Mouse (Mus musculus): ENCODE results near the gene Trpm4.
A peak's percentile ranks its signal among the peaks of the same experiment; 100 is the strongest.

The Trpm4 gene

GRCm38 (mm10) chr7:45346905-45347304 is 13.3 kb upstream of the Trpm4 start:
- no peak for DNase-seq

DNA sequence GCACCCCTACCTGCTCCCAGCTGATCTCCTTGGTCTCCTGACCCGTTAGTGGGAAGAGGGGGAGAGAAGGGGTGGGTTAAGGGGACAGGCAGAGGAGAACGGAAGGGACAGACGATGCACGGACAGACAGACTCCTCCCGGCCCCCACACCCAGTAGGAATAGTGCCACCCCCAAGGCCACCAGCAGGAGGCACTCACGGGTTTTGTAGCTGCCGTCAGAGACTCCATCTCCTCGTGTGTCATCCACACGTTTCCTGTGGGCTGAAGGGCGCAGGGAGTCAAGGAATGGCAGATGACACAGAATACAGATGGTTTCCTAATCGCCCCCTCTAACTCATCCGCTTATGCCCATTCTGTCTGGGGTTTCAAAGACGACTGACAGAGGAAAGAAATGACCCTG is 10.0 kb upstream of the Trpm4 start:
- DNase-seq, result no peak

DNA sequence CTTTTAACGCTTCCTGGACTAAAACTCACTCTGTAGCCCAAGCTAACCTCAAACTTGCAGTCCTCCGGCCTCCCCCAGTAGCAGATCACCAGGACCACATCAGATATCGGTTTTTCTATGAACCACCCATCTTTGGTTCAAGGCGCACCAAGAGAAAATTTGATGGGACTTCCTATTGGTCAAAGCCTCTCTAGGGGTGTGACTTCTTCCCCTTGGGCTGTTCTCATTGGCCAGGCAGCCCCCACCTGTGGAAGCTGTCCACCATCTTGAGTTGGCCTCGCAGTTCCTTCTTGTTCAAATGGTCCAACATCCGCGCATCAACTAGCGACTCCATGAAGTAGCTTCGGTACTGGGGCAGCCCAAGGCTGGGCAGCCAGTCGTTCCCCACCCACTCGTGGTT is 8.5 kb upstream of the Trpm4 start:
- no peak for DNase-seq

DNA sequence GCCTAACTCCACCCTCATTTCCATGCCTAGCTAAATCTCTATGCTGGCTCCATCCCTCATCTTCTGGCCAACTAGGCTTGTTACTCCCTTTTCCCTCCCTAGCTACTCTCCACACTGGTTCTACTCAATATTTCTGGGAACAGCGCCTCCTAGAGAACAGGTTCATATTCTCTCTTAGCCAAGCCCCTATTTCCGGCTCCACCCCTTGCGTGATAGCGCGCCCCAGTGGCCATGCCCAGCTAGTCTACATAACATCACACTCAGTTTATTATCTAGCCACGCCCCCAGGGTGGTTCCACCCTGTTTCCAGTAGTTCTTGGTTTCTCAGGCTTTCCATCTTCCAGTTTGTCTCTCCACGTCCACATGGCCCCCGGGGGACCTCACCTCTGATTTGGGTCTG is 7.7 kb upstream of the Trpm4 start:
- peak; percentile 75 for DNase-seq

GRCm38 (mm10) chr7:45340669-45341068 is 7.1 kb upstream of the Trpm4 start:
- DNase-seq, result peak; percentile 65

GRCm38 (mm10) chr7:45340066-45340442 is 6.5 kb upstream of the Trpm4 start:
- no peak for DNase-seq

DNA sequence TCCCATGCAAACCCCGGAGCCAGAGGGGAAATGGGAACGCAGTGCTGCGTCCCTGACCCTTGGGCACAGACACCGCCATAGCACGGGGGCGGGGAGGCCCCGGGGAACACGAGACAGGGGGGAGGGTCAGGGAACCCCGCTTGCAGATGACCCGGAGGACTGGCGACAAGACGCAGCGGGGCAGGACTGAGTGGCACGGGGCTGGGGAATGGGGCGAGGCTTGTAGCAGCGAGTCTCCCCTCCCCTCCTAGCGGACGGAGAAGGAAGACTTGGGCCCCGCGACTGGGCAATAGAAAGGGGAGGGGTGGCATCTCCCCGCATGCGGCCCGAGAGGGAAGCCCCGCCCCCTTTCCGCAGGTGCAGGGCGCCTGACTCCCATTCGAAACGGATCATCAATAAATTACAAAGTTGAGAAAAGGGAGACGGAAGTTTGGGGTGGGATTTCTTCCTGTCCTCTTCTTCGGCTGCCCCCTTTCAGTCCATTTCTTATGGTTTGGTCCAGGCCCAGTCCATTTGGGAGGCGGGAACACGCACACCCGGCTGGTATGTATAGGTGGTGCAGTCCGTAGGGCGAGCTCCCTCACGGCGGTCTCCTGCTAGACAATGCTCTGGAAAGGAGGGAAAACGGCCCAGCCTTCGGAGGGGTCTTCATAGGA is 6.0 kb upstream of the Trpm4 start:
- peak; percentile 77 for DNase-seq

GRCm38 (mm10) chr7:45338161-45338911 is 4.8 kb upstream of the Trpm4 start:
- peak; percentile 69 for DNase-seq

GRCm38 (mm10) chr7:45337469-45337868 is 3.9 kb upstream of the Trpm4 start:
- no peak for DNase-seq

DNA sequence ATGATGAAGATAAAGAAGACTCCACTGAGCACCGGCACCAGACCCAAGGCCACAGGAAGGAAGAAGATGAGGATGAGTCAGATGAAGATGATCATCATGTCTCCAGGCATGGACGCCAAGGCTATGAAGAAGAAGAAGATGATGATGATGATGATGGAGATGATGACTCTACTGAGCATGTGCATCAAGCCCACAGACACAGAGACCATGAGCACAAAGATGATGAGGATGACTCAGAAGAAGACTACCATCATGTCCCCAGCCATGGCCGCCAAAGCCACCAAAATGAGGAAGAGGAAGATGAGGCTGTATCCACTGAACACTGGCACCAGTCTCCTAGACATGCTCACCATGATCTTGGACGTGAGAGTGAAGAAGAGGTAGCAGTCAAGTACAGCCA is 2.7 kb upstream of the Trpm4 start:
- no peak for DNase-seq

DNA sequence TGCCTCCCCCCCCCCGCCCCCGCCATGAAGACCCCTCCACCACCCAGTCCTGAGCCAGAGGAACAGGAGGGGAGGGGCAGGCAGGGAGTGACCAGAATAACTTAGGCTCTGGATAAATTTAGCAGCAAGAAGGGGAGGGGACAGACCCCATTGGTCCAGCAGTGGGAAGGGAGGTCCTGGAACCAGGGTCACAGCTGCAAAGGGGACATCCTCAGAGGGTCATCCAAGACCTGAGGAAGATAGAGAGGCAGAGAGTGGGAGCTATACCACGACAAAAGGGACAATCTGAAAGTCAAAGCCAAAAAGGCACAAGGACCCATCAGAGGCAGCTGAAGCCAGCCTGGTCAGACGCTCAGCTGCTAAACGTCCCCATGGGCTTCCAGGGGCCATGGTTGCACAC is 1.5 kb upstream of the Trpm4 start, which contains the start of gene Hrc:
Gene Hrc, plus strand, starts transcription at position 235 of the 400 bp plus-strand sequence.
- DNase-seq, result no peak

DNA sequence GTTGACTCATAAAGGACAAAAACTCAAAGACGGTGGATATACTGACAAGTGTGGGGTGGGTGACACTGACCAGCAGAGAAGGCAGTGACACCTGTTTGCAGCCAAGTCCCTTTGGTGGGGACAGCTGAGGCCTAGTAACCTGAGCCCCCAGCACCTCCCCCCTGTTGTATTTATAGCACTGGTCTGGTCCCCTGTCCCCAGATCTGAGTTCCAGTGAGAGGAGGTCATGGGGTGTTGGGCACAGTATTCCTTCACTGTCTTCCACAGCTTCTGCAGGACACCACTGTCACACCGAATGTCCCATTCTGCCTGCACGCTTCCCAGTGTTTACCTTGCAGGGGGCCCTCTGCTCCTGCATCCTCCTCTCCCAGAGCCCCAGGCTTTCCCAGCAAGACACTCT is 1.0 kb upstream of the Trpm4 start:
- DNase-seq, result no peak

GRCm38 (mm10) chr7:45332685-45333425 is 725 bp downstream of the Trpm4 start:
- DNase-seq, result peak; percentile 75

GRCm38 (mm10) chr7:45331502-45331901 is 2.1 kb downstream of the Trpm4 start:
- no peak for DNase-seq

GRCm38 (mm10) chr7:45328841-45329475 is 4.6 kb downstream of the Trpm4 start:
- DNase-seq, result no peak

DNA sequence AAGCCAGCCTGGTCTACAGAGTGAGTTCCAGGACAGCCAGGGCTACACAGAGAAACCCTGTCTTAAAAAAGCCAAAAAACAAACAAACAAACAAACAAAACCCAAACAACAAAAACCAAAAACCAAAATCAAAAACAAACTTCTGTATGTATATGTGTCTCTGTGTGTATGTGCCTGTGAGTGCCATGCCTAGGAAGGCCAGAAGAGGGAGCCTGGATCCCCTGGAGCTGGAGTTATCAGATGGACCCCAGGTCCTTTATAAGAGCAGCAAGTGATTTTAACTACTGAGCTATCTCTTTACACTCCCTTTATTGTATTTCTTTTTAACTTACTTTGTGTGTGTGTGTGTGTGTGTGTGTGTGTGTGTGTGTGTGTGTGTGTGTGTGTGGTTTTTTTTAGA is 7.8 kb downstream of the Trpm4 start:
- no peak for DNase-seq

DNA sequence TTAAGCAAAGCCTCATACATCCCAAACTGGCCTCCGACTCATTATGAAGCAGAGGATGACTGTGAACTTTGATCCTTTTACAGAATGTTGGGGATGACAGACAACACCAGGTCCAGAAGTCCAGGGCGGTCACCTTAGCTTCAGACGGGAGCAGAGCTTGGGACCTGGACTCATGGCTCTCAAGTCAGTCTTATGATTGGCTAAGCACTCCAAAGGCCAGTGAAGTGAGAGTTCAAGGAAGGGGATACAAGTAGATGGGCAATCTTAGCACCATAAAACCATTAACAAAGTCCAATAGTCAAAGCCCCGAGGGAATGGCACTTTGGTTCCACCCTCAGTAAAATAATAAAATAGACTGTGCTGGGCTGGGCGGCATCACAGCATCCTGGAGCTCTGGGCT is 10.5 kb downstream of the Trpm4 start:
- DNase-seq, result no peak

DNA sequence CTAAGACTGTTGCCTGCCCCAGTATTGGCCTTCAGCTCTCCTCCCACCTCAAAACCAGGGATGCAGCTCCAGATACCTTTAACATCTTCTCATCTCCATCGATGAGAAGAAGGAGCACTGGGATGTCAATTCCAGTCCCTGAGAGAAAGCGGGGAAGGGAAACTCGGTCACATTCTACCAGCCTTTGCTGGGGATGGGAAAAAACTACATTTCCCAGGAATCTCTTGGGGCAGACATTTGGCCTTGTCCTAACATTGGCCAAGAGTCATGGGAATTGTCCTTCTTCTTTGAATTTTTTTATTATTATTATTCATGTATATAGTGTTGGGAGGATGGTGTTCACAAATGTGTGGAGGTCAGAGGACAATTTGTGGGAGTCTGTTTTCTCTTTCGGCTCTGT is 11.3 kb downstream of the Trpm4 start:
- no peak for DNase-seq

GRCm38 (mm10) chr7:45316536-45316935 is 17.0 kb downstream of the Trpm4 start:
- DNase-seq, result no peak

GRCm38 (mm10) chr7:45315182-45315701 is 18.3 kb downstream of the Trpm4 start:
- peak; percentile 69 for DNase-seq

GRCm38 (mm10) chr7:45313495-45313894 is 20.1 kb downstream of the Trpm4 start:
- no peak for DNase-seq

DNA sequence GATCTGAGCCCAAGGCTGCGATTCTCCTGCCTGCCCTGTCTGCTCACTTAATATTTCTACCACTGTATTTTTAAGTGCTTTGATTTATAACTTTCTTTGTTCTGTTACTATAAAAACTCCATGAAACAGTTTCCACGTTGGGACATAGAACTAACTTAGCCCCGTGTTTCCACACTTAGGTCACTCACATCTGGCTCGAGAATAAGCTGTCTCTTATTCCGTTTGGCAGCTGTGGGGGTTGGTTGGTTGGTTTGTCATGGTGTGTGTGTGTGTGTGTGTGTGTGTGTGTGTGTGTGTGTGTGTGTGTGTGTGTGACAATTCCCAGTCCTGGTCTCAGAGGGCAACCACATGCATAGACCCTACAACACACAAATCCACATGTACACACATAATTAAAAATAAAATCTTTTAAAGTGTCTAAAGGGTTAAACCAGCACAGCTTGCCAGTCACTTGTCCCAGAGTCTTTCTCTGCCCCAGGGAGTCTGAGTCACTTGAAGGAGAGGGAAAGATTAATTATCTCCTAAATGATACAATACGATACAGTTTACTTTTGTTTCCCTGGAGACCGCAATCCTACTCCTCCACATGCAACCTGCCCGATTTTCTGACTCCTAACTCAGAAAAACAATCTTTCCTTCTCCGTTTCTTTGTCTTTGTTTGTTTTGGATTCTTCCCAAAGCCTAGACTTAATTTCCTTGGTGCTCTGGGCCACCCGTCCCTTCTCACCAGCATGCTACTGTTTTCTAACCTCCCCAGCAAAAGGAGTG is 20.7 kb downstream of the Trpm4 start:
- no peak for DNase-seq

Measured in kidney, postnatal 14 days (tissue).